Mouse (Mus musculus) kidney, adult 2 months (tissue): Measurements from ENCODE around the gene Nckipsd. TPM values are rescaled to one million over a fixed set of nuclear protein-coding genes. Genes with fewer than 3 reads are reported as not detected.

Experiments
- DNase-seq: peaks from one replicate; pipeline ENCODE4 v3.0.0; 2021
- H3K27ac ChIP-seq: fragments of 200-500 bp; 2 replicates; pipeline ENCODE4 v1.5.1; 2012; ENCODE audit warnings: low read depth, low read length, control low read depth, inconsistent platforms; ENCODE audit not compliant: insufficient read depth
- H3K27me3 ChIP-seq: fragments of 200-500 bp; replicated peaks from 2 replicates; pipeline ENCODE4 v1.6.1; 2012; ENCODE audit warnings: mild to moderate bottlenecking, moderate library complexity, low read length, inconsistent platforms; ENCODE audit not compliant: control insufficient read depth, insufficient read depth
- H3K36me3 ChIP-seq: fragments of 200-500 bp; 2 replicates; pipeline ENCODE4 v1.6.1; 2012; ENCODE audit warnings: mild to moderate bottlenecking, moderate library complexity, low read length, inconsistent platforms; ENCODE audit not compliant: control insufficient read depth, insufficient read depth
- H3K4me1 ChIP-seq: fragments of 200-500 bp; 2 replicates; pipeline ENCODE4 v1.6.1; 2011; ENCODE audit warnings: low read length; ENCODE audit not compliant: control insufficient read depth, insufficient read depth
- H3K4me3 ChIP-seq: fragments of 200-500 bp; 2 replicates; pipeline ENCODE4 v1.5.1; 2011; ENCODE audit warnings: mild to moderate bottlenecking, low read depth, low read length, control low read depth; ENCODE audit not compliant: insufficient read depth
- CTCF ChIP-seq: fragments of 200-500 bp; conservative IDR thresholded peaks from 2 replicates; pipeline ENCODE4 v1.5.1; 2011; ENCODE audit warnings: low read depth, mild to moderate bottlenecking, control low read depth, low read length, moderate library complexity, mixed read lengths; ENCODE audit not compliant: insufficient read depth, insufficient read length
- POLR2A ChIP-seq: fragments of 200-500 bp; IDR thresholded peaks from one replicate; pipeline ENCODE4 v1.6.1; 2011; ENCODE audit warnings: low read depth, low read length, control low read depth
- WGBS: fragments of 180-500 bp; shearing (Covaris S2); methylation state at CpG from one replicate; pipeline ENCODE4 v1.1.7; 2018; 5-methylcytosine and 5-hydroxymethylcytosine counted together
- polyA plus RNA-seq: library from polyadenylated mRNA; depleted of rRNA; stranded (reverse); fragments of >200 nt; gene quantifications from 2 replicates; pipeline ENCODE4 v1.2.3, GENCODE M21; 2012; rRNA removed

Nckipsd gene
- polyA plus RNA-seq, result 19.1 and 24.1 TPM in 2 replicates

- H3K4me1 ChIP-seq, result no peaks in the 10 kb centered on the region; the same call in 1 of the 2 replicates
- H3K27ac ChIP-seq, result 0 out of 2 replicates have a peak within 1 kb of the TSS, but pooled peaks have one; percentile 3
- H3K27me3 ChIP-seq, result no peaks in the 10 kb centered on the region
- DNase-seq, result peak; percentile 95
- 0 out of 2 replicates have a peak, but pooled peaks cover 1% of the 10 kb centered on the region for H3K36me3 ChIP-seq
- under 1% methylated on average over 62 of the region's 62 CpGs for WGBS
- peak within 1 kb of the TSS; percentile 58 for H3K4me3 ChIP-seq
- TF ChIP-seq POLR2A (peak; percentile 23), CTCF (peak; percentile 68)
Observed at GRCm38 (mm10) chr9:108808163-108808665, at the start of gene Nckipsd. TSS of gene Nckipsd (plus strand) at chr9:108808368.

GRCm38 (mm10) chr9:108759121-108759520, 49.0 kb upstream of the Nckipsd start:
- TF ChIP-seq POLR2A (no peak), CTCF (no peak)
- Histone ChIP-seq H3K36me3 (no peaks in the 10 kb centered on the region), H3K4me3 (no peak overlapping the region), H3K27ac (no peak overlapping the region), H3K27me3 (no peaks in the 10 kb centered on the region), H3K4me1 (peaks cover 9% of the 10 kb centered on the region; the same call in 1 of the 2 replicates)
- 96% methylated on average over 20 of the region's 20 CpGs for WGBS
- no peak for DNase-seq

- 0 out of 2 replicates have a peak, but pooled peaks cover 3% of the 10 kb centered on the region for H3K4me1 ChIP-seq
- peak; percentile 71 for DNase-seq
- no peaks in the 10 kb centered on the region for H3K36me3 ChIP-seq
- WGBS, result 71% methylated on average over 2 of the region's 2 CpGs
- no peaks in the 10 kb centered on the region for H3K27me3 ChIP-seq
- TF ChIP-seq CTCF (peak; percentile 96), POLR2A (no peak)
- no peak overlapping the region for H3K4me3 ChIP-seq
- no peak overlapping the region for H3K27ac ChIP-seq
Observed at GRCm38 (mm10) chr9:108759805-108760204, 48.4 kb upstream of the Nckipsd start.

- no peak for DNase-seq
- TF ChIP-seq POLR2A (no peak), CTCF (no peak)
- no peak overlapping the region for H3K27ac ChIP-seq
- H3K4me1 ChIP-seq, result no peaks in the 10 kb centered on the region
- H3K4me3 ChIP-seq, result no peak overlapping the region
- H3K36me3 ChIP-seq, result no peaks in the 10 kb centered on the region
- no peaks in the 10 kb centered on the region for H3K27me3 ChIP-seq
Observed at GRCm38 (mm10) chr9:108761561-108761960, 46.6 kb upstream of the Nckipsd start.

- 75% methylated on average over 10 of the region's 10 CpGs for WGBS
- Histone ChIP-seq H3K27me3 (no peaks in the 10 kb centered on the region), H3K4me1 (no peaks in the 10 kb centered on the region), H3K27ac (no peak overlapping the region), H3K36me3 (no peaks in the 10 kb centered on the region), H3K4me3 (no peak overlapping the region)
- TF ChIP-seq CTCF (no peak), POLR2A (no peak)
- DNase-seq, result no peak
Observed at GRCm38 (mm10) chr9:108764971-108765370, 43.2 kb upstream of the Nckipsd start.

- Histone ChIP-seq H3K36me3 (no peaks in the 10 kb centered on the region), H3K4me3 (no peak overlapping the region), H3K4me1 (peaks cover 3% of the 10 kb centered on the region; the same call in 1 of the 2 replicates), H3K27ac (no peak overlapping the region), H3K27me3 (no peaks in the 10 kb centered on the region)
- TF ChIP-seq CTCF (no peak), POLR2A (no peak)
- no peak for DNase-seq
- WGBS, result 85% methylated on average over 4 of the region's 4 CpGs
Observed at GRCm38 (mm10) chr9:108776614-108777013, 31.6 kb upstream of the Nckipsd start.

GRCm38 (mm10) chr9:108777276-108777675, 30.9 kb upstream of the Nckipsd start:
- TF ChIP-seq POLR2A, result no peak
- TF ChIP-seq CTCF, result no peak
- H3K36me3 ChIP-seq, result no peaks in the 10 kb centered on the region
- no peaks in the 10 kb centered on the region for H3K27me3 ChIP-seq
- peaks cover 7% of the 10 kb centered on the region for H3K4me1 ChIP-seq
- DNase-seq, result no peak
- 85% methylated on average over 4 of the region's 4 CpGs for WGBS
- no peak overlapping the region for H3K27ac ChIP-seq
- no peak overlapping the region for H3K4me3 ChIP-seq
